Mouse (Mus musculus) Patski (cell line): ENCODE data around the gene Inpp4b. TPM values are rescaled to one million over a fixed set of nuclear protein-coding genes. Genes with fewer than 3 reads are reported as not detected.

Experiments
- ATAC-seq: fragments of 100-300 bp; one replicate; pipeline ENCODE4 v1.8.0; 2021
- CTCF ChIA-PET: fragments of 350-600 bp; sonication (Branson Sonifier 250); formaldehyde crosslinking; loops from one replicate; lab custom pipeline; 2022; ENCODE audit warnings: inconsistent platforms; lab: Charles Lee
- POLR2A ChIA-PET: fragments of 350-600 bp; sonication (Branson Sonifier 250); formaldehyde crosslinking; loops from one replicate; lab custom pipeline; 2022; ENCODE audit warnings: antibody characterized with exemption, inconsistent platforms; lab: Charles Lee
- DNase-seq: peaks from one replicate; pipeline ENCODE4 v3.0.0-alpha.2; 2011; ENCODE audit warnings: low read depth, low spot score
- H3K27me3 ChIP-seq: fragments of 371-371 bp; one replicate; pipeline ENCODE4 v1.5.1; 2021
- CTCF ChIP-seq: fragments of 100-300 bp; IDR thresholded peaks from one replicate; pipeline ENCODE4 v1.5.1; 2021
- in situ Hi-C: fragments of 300-500 bp; cut with MboI; formaldehyde crosslinking; loops from 3 replicates; pipeline ENCODE4 v1.11.1; 2018; ENCODE audit warnings: low pct_unique_long_range_greater_than_20kb, mixed read lengths
- polyA plus RNA-seq: library from polyadenylated mRNA; unstranded; gene quantifications from one replicate; pipeline ENCODE4 v1.2.3, GENCODE M21; 2021

The Inpp4b gene
- polyA plus RNA-seq, 1 experiment from 2014 or later, result 0.24 TPM

DNA sequence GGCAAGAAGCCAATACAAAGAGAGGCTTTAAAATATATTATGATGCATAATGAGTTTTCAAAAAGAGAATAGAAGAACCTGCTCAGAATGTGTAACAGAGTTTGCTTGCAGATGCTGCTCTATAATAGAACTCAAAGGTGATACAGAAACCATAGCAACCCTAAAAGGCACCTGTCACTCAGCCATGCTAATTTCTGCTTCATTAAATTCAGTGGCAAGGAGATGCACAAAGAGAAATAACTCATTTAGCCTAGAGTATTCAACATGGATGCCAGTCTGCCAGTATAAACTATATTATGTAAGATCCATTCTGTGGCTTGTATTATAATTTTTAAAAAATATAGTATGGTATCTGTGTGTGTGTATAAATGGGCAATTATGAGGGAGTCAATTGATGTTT is 807.9 kb downstream of the Inpp4b start:
- TF ChIP-seq CTCF, result no peak
- in situ Hi-C loops, result no loop called here
- no peak for ATAC-seq
- POLR2A ChIA-PET, result no interaction called here
- no peak for DNase-seq
- CTCF ChIA-PET, result no interaction called here
- H3K27me3 ChIP-seq, result no peaks in the 10 kb centered on the region

DNA sequence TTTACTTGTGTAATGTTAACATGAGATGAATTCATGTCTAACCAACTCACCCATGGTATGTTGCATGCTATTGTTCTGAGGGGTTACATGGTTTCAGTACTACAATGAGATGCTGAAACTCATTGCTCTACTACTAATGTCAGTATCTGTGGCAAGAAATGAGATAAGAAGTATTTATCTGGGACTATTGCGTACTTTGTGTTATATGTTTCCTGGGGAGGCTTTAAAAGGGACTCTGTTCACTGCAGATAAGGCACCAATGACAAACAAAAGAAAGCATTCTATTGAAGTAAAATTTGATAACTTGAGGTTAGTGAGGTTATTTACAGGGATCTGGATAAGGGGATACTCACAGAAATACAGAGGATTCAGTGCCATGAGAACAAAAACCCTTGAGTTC is 815.6 kb downstream of the Inpp4b start:
- no peak for DNase-seq
- TF ChIP-seq CTCF, result no peak
- in situ Hi-C loops, result no loop called here
- no peak for ATAC-seq
- peaks cover 5% of the 10 kb centered on the region for H3K27me3 ChIP-seq
- ChIA-PET CTCF (interaction anchor here (0.9 kb wide), 1 partner anchor 105 kb away, joined by 3 read pairs; no protein-coding TSS in a partner anchor), POLR2A (no interaction called here)
